Mouse (Mus musculus): ENCODE data around the gene Skp1a.
"Not testable (repeated sequence)": the region's sequence is repeated elsewhere in the genome, so short reads cannot be mapped to it uniquely, and the experiment has no call there.

Gene Skp1a

GRCm38 (mm10) chr11:52231606-52232541, at the start of gene Skp1a:
Gene Skp1a (plus strand): TSS chr11:52231995.
- peak; percentile 95 for DNase-seq (ENCODE audit: low read depth, low spot score)

DNA sequence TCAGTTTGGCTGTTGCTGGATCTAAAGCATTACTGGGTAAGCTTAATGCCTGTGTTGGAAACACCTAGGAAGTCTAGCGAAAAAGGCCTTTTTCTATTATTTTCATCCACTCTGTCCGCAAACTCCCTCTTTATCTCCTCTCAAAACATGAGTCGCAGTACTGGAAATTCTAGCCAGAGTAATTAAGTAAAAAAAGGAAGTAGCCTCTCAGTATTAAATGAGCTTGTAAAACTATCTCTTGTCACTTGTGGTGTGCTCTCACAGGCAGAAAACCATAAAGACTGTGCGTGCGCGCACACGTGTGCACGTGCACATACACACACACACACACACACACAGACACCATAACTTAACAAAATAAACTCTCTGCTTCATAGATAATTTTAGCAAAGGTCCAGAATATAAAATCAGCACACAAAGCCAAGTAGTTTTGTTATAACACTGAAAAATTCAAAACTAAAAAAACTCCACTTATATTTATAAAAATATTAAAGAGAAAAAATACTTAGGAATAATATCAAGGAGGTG, 35.2 kb upstream of the Skp1a start:
- not testable (repeated sequence) for DNase-seq (ENCODE audit: low read depth, low spot score)

DNA sequence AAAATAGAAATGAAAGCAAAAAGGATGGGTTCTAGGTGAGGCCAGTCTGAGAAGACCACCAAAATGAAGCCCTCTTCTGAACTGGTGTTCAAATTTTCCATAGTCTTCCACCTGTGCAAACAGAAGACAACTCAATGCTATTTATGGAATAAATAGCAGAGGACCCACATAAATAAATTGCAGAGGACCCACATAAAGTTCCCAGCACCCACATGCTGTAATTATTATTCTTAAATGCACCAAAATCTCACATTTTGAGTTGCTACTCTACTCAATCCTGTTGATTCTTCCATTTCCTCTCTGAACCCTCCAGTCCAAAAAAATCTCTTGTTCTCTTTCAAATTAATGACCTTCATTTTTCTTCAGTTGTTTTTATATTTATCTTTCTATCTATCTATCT, 17.9 kb upstream of the Skp1a start, which contains the start of gene Olfr1371:
TSS of gene Olfr1371 (minus strand) at position 101 of the 400 bp plus-strand sequence.
- DNase-seq (ENCODE audit: low read depth, low spot score) = no peak

- peak; percentile 88 for DNase-seq (ENCODE audit: low read depth, low spot score)
Observed at GRCm38 (mm10) chr11:52220282-52220681, 11.5 kb upstream of the Skp1a start.

- not testable (repeated sequence) for DNase-seq (ENCODE audit: low read depth, low spot score)
Observed at GRCm38 (mm10) chr11:52221921-52222320, 9.9 kb upstream of the Skp1a start.

GRCm38 (mm10) chr11:52222891-52223290, 8.9 kb upstream of the Skp1a start:
- peak; percentile 82 for DNase-seq (ENCODE audit: low read depth, low spot score)

DNA sequence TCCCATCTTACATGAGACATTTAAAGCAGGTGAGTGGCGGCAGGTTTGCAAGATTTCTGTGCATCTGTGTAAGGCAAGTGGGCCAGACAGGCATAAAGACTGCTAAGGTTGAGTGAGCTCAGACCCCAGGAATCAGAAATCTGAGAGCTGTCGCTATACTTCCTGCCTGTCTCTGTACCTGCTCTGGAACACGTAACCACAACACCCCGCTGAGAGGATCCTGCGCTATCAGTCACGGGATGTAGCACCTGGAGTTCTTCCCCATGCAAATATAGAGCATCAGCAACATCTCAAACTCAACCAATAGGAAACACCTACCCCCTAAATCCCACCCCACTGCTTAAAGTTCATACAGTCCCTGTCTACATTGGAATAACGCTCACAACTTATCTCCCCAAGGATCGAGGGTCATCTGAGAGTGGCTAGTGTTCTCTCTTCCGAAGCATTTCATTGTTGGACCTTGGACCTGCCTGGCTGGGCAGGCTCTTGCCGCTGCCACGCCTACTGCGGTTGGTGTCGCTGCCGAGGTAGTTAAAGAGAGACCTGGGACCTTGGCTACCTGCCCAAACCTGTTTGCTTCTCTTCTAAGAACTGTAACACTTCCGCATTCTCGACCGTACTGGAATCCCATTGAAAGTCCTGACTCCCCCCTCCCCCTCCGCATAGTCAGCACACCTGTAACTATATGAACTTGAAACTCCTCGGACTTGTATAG, 7.7 kb upstream of the Skp1a start:
- DNase-seq (ENCODE audit: low read depth, low spot score) = peak; percentile 79

DNA sequence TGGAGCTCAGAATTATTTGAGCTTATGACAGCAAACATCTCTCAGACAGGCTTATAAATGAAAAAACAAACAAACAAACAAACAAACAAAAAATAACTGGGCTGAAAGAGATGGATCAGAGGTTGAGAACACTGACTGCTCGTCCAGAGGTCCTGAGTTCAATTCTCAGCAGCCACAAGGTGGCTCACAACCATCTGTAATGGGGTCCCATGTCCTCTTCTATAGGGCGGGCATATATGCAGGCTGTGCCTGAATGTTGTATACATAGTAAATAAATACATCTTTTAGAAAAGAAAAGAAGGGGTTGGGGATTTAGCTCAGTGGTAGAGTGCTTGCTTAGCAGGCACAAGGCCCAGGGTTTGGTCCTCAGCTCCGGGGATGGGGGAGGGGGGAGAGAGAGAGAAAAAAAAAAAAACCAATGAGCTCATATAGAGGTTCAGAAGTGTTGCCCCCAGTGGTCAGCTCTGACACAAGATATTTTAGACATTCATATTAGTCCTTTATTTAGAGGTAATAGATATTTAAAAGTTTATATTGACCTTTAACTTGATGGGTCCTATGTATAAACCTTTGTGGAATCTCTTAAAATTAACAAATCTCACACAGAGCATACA, 5.7 kb upstream of the Skp1a start:
- no peak for DNase-seq (ENCODE audit: low read depth, low spot score)

GRCm38 (mm10) chr11:52227053-52227452, 4.7 kb upstream of the Skp1a start:
- DNase-seq (ENCODE audit: low read depth, low spot score) = no peak

DNA sequence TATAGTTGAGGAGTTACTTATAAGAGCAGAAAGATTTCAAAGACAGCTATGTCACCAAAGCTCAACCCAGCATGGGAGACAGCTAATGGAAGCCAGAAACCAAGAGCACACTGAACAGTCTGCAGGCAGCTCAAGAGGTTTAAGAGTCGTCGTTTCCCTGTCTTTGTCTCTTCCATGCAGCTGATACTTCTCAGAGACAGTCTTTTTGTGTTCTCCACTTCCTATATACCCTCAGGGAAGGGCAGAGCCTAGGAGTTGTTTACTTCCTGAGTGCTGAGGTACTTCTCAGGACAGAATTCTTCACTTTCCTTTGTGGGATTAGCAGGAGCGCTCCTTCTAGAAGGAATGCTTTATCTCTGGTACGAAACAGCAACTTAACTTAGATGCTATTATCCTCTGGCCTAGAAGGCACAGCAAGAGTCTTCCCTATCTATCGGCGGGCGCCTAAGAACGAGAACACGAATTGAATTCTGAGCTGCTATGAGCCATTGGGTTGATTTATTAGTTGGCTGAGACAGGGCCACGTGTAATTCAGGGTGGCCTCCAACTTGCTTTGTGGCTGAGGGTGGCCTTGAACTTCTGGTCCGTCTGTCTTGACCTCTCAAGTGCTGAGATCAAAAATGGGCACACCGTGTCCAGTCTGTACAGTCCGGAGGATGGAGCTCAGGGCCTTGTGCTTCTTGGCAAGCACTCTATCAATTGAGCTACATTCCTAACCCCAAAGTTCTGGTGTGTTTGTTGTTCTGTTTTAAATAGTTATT, 4.1 kb upstream of the Skp1a start:
- no peak for DNase-seq (ENCODE audit: low read depth, low spot score)

DNA sequence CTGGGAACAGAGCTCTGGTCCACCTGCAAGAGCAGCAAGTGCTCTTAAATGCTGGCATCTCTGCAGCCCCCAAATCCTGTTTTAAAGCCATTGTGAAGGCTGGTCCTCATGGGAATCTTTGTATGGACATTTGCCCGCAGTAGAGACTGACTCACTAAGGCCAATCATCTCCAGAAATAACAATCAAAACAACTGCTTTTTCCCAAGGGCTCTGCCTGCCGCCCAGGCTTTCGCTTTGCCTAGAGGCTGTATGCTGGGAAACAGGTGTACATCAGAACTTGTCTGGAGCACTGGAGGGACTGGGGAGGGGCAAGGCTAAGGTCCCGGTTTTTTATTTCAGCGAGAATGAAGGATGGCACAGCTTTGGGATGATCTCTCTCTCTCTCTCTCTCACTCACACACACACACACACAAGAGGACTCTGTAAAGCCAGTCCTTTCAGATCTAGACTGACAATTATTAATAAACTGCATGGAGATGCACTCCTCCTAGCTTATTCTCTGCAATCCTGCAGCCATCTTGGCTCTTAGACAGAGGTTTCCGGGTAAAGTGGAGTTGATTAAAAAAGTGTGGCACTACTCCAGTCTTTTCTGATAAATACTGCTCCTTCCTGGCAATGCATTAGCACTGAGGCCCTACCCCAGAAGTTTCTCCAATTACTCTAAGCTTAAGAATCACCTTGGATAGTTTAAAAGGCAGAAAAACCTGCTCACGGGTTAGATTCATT, 2.9 kb upstream of the Skp1a start:
- no peak for DNase-seq (ENCODE audit: low read depth, low spot score)

DNA sequence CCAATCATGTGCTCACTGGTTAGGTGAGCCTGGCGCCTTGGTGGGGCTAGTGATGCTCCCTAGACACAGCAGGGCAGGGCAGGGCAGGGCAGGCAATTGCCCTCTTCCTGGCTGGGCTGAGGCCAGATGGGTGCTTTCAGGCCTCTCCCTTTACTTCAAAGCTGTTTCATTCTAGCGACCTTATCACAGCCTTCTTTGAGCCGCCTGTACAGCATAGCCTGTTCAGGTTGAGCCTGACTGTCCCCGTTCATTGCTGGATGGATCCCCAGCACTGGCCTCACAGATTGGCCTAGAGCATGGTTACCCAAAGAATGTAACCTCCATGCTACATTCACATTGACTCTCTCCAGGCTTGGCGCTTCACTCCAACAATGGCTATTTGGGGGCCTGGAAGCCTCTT, 1.1 kb upstream of the Skp1a start:
- no peak for DNase-seq (ENCODE audit: low read depth, low spot score)

DNA sequence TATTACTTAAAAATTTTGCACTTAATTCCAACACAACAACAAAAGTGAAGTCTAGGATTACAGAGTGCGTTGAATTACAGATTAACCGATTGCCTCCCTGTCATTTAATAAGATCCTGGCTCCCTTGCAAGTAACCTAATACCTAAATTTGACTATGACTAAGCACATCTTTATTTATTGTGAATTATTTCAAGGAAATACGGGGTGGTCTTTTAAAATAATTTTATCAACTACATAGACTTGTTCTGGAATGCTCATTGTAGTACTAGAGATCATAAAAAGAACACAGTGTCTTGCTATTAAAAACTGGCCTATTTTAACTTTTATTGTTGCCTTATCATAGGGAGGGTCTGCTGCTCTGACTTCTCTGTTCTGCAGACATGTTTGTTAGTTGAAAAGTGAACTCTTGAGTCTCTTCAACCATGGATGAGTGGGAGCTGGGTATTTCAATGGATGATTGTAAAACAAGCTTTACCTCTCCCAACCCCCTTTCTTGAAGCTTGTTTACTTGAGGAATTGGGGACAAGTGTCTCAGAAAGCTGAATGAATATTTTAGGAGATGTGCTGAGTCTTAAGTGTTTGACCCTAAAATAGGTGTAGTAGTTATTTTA, 1.4 kb downstream of the Skp1a start:
- DNase-seq (ENCODE audit: low read depth, low spot score) = no peak

GRCm38 (mm10) chr11:52233906-52234305, 2.1 kb downstream of the Skp1a start:
- DNase-seq (ENCODE audit: low read depth, low spot score) = no peak

- DNase-seq (ENCODE audit: low read depth, low spot score) = no peak
Observed at GRCm38 (mm10) chr11:52234509-52234908, 2.7 kb downstream of the Skp1a start.

DNA sequence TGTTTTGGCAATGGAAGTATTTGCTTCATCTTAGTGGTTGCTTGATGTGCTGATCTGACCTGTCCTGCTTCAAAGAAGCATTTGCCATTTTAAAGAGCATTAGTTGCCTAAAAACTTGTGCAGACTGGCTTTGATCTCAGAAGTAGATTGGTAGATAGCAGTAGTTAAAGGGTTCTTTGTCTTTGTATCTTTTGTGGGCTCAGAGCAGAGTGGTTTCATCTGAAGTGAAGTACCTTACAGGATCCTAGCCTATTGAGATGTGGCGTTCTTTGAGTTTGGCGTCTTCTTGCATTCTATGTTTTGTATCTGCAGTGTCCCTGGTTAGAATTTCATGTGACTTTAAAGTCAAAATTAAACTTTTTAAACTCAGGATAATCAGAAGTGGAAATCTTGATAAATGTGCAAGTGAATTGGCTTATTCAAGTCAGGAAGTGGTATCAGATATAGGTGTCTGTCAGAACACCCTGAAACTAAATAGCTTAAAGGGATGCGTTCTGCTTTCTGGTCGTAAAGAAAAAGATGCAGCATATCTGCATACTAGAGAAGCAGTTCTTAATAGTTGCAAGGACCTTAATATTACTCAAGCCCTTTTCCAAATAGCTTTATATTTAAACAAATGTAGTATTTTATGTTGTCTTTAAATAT, 9.2 kb downstream of the Skp1a start:
- peak; percentile 47 for DNase-seq (ENCODE audit: low read depth, low spot score)

DNA sequence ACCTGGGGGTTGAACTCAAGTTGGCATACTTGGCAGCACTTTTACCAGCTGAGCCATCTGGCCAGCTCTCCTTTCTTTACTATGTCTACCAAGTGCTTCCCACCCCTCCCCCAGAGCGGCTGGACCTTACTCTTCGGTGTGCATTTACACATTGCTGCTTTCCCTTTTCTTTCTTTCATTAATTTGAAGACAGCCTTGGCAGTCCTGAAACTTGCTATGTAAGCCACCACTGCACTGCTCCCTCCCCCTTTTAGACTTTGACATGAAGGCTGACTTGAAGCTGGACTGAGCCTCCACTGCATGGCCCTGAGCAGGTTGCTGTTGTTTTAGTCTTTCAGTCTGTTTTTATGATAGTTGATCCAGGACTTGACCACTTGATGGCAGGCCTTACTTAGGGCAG, 17.7 kb downstream of the Skp1a start:
- no peak for DNase-seq (ENCODE audit: low read depth, low spot score)

GRCm38 (mm10) chr11:52251770-52252169, 20.0 kb downstream of the Skp1a start:
- no peak for DNase-seq (ENCODE audit: low read depth, low spot score)

- no peak for DNase-seq (ENCODE audit: low read depth, low spot score)
Observed at GRCm38 (mm10) chr11:52252692-52253091, 20.9 kb downstream of the Skp1a start.
